Mouse (Mus musculus): ENCODE data around the gene Dpm2.

Dpm2 gene

GRCm38 (mm10) chr2:32608778-32609435 lies 38.2 kb downstream of the Dpm2 start:
- no peak for DNase-seq (ENCODE audit: inconsistent ontology term)

- peak; percentile 60 for DNase-seq (ENCODE audit: inconsistent ontology term)
Measured at GRCm38 (mm10) chr2:32610610-32611229, 40.1 kb downstream of the Dpm2 start.

- DNase-seq (ENCODE audit: inconsistent ontology term) = no peak
Measured at GRCm38 (mm10) chr2:32612274-32612673, 41.6 kb downstream of the Dpm2 start.

GRCm38 (mm10) chr2:32617109-32617508 lies 46.5 kb downstream of the Dpm2 start:
- DNase-seq (ENCODE audit: inconsistent ontology term) = no peak

- DNase-seq (ENCODE audit: inconsistent ontology term) = no peak
Measured at GRCm38 (mm10) chr2:32617601-32618000, 46.9 kb downstream of the Dpm2 start.

- DNase-seq (ENCODE audit: inconsistent ontology term) = peak; percentile 42
Measured at GRCm38 (mm10) chr2:32618051-32618450, 47.4 kb downstream of the Dpm2 start.

GRCm38 (mm10) chr2:32620682-32621516 lies 50.2 kb downstream of the Dpm2 start:
- DNase-seq (ENCODE audit: inconsistent ontology term) = no peak

GRCm38 (mm10) chr2:32621517-32621859 lies 50.8 kb downstream of the Dpm2 start, which contains the start of gene Ak1:
Ak1 (plus strand) TSS chr2:32621758.
- peak; percentile 91 for DNase-seq (ENCODE audit: inconsistent ontology term)

All from Muller cell, postnatal 12 days (primary cell).